Mouse (Mus musculus): ENCODE data around the gene Heatr4.

Heatr4 gene

DNA sequence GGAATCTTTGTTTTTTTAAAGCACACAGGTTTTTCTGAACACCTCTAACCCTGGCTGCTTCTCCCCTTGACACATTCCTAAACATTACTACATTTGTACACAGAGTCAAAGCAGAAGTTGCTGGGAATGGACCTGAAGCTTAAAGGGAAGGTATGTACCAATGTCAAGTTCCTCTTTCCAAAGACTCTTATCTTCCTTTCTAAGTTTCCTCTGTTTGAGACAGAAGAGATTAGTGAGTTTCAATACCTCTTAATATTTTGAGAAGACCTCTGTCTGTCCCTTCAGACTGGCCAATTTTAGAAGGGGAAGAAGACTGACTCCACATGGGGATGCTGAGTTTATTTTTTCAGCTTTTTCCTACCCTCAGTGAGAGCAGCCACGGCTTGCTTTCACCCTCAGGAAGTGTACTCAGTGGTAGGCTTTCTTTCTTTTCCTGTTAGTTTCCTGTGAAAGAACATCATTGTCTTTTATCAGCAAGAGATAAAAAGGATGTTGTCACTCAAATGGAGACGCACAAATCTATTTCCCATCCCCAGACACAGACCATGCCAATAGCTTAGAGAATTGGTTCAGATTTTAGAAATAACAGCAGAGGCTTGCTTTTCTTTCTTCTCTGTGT is 55.4 kb downstream of the Heatr4 start:
- DNase-seq: no peak

GRCm38 (mm10) chr12:83927747-83928146 is 56.9 kb downstream of the Heatr4 start:
- DNase-seq: no peak

- DNase-seq: no peak
Observed at GRCm38 (mm10) chr12:83926061-83926460, 58.6 kb downstream of the Heatr4 start.

GRCm38 (mm10) chr12:83925160-83925703 is 59.4 kb downstream of the Heatr4 start:
- DNase-seq: no peak

DNA sequence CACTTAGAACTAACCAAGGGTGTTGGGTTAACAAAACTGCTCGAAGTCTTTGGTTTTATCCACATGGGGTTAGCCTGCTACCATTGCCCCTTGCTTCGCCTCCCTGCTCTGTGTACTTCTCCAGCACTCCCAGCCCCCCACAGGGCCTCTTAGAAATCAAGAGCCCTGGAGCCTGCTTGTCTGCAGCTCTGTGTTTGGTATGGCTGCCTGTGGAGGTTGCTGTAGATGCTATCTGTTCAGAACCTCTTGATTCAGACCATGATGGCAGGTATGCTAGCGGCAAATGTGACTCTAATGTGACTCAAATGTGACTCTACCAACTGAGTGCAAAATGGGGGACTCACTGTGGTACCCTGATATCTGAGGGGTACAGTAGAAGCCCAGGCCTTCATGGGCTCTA is 60.3 kb downstream of the Heatr4 start:
- no peak for DNase-seq

- no peak for DNase-seq
Observed at GRCm38 (mm10) chr12:83923486-83923859, 61.2 kb downstream of the Heatr4 start.

DNA sequence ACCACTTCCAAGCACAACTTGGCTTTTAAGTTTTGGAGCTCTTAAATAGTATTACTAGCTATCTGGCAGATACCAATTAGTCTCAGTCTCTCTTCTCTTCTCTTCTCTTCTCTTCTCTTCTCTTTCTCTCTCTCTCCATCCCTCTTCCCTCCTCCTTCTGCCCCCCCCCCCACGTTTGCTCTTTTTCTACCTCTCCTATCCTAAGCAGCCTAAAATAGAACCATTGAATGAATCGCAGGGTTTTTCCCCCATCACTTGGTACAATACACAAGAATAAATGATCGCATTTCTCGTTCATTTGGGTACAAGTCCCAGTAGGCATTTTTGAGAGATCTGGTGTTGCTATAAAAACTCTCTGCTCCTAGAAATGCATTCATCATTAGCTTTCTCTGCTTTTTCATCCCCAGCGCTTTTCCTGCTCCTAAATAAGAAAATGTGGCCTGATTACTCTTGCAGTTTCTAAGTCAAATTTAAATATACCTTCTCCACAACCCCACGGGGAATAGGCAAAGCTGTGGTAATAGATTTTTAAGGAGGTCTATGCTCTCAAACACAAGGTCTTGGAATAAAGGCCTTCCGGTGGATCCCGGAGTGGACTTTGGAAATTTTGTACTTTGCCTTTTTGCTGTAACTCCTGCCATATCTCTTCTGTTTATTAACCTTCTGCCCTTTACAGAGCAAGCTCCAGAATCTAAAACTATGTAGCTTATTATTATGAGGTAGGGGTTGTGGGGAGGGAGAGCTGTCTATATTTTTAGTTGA is 61.7 kb downstream of the Heatr4 start:
- DNase-seq: no peak

DNA sequence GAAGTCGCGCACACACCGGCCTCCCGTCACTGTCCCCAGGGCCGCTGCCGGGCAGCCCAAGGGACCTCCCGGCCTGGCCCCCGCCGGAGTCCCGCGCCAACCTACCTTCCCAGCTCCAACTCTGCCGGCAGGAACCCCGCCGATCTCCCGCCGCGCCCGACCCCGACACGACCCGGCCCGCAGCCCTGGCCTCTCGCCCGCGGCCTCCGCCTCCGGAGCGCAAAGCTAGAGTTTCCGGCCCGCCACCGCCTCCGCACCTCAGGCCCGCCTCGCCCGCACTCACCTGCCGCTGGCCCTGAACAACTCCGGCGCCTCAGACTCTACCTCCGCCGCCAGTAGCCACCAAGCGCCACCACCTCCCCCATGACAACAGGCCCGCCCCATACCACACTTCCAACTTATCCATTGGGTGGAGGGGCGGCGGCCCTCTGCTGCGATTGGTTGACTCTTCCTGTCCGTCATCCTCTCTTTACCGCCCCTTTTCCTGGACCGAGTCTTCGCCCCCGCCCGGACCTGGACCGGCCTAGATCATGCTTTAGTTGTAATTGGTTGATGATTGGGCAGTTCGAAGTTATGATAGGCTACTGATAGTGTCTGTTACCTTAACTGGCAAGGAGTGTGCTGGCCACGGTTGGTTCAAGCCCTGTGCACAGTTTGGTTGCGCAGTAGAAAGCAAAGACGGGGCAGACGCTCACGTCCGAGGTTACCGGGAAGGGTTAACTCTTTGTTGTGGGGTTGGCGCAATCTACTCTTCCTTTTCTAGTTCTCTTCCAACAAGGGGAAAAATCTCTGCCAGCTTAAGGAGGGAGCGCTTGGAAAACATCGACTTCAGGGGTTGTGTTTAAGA is 62.9 kb downstream of the Heatr4 start, which contains the start of gene Numb:
Gene Numb (minus strand): TSS at position 400 of the 847 bp plus-strand sequence.
- DNase-seq: peak; percentile 97

- peak in 1 of 2 experiments; percentile 60 for DNase-seq
Observed at GRCm38 (mm10) chr12:83920721-83921441, 63.8 kb downstream of the Heatr4 start.

GRCm38 (mm10) chr12:83916884-83917283 is 67.8 kb downstream of the Heatr4 start:
- no peak for DNase-seq

DNA sequence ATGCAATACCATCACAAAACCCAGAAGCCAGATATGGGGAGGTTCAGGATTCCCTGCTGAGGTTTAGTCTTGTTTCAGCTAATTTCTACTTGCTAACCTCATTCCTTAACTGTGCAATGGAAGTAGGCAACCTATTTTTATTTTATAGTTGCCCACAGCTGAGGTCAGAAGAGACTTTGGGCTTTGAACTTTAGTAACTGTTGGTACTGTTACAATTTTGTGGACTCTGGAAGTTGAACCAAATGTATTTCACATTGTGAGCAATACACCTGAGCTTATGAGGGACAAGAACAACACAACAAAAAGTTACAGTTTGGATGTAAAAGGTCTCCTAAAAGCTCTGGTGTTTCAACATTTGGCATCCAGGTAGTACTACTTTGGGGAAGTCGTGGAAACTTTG is 69.9 kb downstream of the Heatr4 start:
- no peak for DNase-seq

- no peak for DNase-seq
Observed at GRCm38 (mm10) chr12:83914202-83914740, 70.4 kb downstream of the Heatr4 start.

GRCm38 (mm10) chr12:83910451-83910850 is 74.2 kb downstream of the Heatr4 start:
- no peak for DNase-seq

Data from thymus, postnatal 36 days (tissue).